Mouse (Mus musculus) kidney, embryonic 16.5 days (tissue): ENCODE measurements at regions not wholly inside any gene's neighbourhood (a gene's known extent, or its start where the extent isn't known, plus 50 kb on each side); places are given as distances from the start of the nearest gene placed in this dataset. TPM values are rescaled to one million over a fixed set of nuclear protein-coding genes. Genes with fewer than 3 reads are reported as not detected.

Experiments
- ATAC-seq: fragments of 200-750 bp; cut with Nextera tagmentation; 2 replicates; pipeline ENCODE4 v1.8.0; 2017; ENCODE audit warnings: moderate TSS enrichment; ENCODE audit not compliant: low FRiP score, low TSS enrichment
- H3K27ac ChIP-seq: fragments of 300-500 bp; sonication (generic); 2 replicates; pipeline ENCODE4 v1.5.1; 2014; ENCODE audit warnings: low read length
- H3K27me3 ChIP-seq: fragments of 300-500 bp; sonication (generic); 2 replicates; pipeline ENCODE4 v1.6.1; 2014; ENCODE audit warnings: low read length, control low read depth, mixed read lengths; ENCODE audit not compliant: insufficient read depth
- H3K36me3 ChIP-seq: fragments of 300-500 bp; sonication (generic); 2 replicates; pipeline ENCODE4 v1.6.1; 2014; ENCODE audit warnings: low read length, control low read depth, mixed read lengths; ENCODE audit not compliant: insufficient read depth
- H3K4me1 ChIP-seq: fragments of 300-500 bp; sonication (generic); 2 replicates; pipeline ENCODE4 v1.6.1; 2014; ENCODE audit warnings: low read length, control low read depth, mixed read lengths; ENCODE audit not compliant: insufficient read depth
- H3K4me2 ChIP-seq: fragments of 300-500 bp; sonication (generic); replicated peaks from 2 replicates; pipeline ENCODE4 v1.6.1; 2014; ENCODE audit warnings: low read depth, low read length
- H3K4me3 ChIP-seq: fragments of 300-500 bp; sonication (generic); 2 replicates; pipeline ENCODE4 v1.5.1; 2014; ENCODE audit warnings: mild to moderate bottlenecking, low read length
- H3K9ac ChIP-seq: fragments of 300-500 bp; sonication (generic); replicated peaks from 2 replicates; pipeline ENCODE4 v1.6.1; 2014; ENCODE audit warnings: low read length
- H3K9me3 ChIP-seq: fragments of 300-500 bp; sonication (generic); 2 replicates; pipeline ENCODE4 v1.6.1; 2016; ENCODE audit warnings: low read length, control low read depth
- WGBS: fragments of 180-500 bp; shearing (Covaris S2); extraction: QIAGEN DNeasy Blood & Tissue Kit; methylation state at CpG from one replicate; pipeline ENCODE4 v1.1.7; 2014; 5-methylcytosine and 5-hydroxymethylcytosine counted together
- microRNA-seq: library from miRNA; unstranded; fragments of <30 nt; microRNA quantifications from one replicate; pipeline ENCODE4, GENCODE M21; 2016

DNA sequence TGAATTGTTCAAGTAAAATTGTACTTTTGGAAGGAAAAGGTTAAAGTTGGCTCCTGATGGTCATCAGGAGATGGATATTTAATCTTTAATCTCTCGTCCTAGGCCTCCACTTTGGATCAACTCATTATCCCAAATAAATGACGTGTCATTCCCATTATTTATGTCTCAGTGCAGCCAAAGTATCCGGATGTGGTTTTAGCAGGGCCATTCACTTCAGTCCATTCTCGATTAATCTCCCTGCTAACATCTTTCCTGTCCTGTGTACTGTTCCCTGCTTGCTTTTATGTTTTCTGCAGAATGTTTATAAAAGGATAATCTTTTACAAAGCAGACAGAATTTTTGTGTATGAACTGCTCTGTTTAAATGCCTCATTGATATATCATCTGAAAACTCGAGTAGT, 60.4 kb upstream of the Prox1 start:
- H3K27ac ChIP-seq = no peak overlapping the region
- 0 out of 2 replicates have a peak, but pooled peaks cover 3% of the 10 kb centered on the region for H3K9me3 ChIP-seq
- no peaks in the 10 kb centered on the region for H3K27me3 ChIP-seq
- no peak overlapping the region for H3K9ac ChIP-seq
- no peaks in the 10 kb centered on the region for H3K36me3 ChIP-seq
- WGBS = 32% methylated on average over 5 of the region's 5 CpGs
- H3K4me3 ChIP-seq = no peak overlapping the region
- no peak for ATAC-seq
- H3K4me2 ChIP-seq = no peak overlapping the region
- H3K4me1 ChIP-seq = no peaks in the 10 kb centered on the region; the same call in 1 of the 2 replicates

DNA sequence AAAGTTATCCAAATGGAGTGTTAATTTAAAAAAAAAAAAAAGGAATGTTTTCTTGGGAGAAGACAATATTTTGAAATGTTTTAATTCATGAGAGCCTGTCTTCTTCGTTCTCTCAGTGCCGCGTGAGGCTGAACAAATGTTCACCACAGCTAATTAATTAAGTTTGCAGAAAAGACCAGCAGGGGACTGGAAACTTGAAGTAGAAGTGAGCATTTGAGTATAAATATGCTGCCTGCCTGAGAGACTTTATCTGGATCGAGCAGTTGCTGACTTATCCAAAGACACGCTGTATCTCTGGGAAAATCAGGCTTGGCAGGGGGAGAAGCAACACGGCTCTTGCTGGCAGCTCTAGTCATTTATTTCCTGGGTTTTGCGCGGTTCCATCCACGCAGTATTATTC, 49.9 kb upstream of the Prox1 start:
- H3K4me2 ChIP-seq = no peak overlapping the region
- no peaks in the 10 kb centered on the region for H3K4me1 ChIP-seq
- H3K27ac ChIP-seq = no peak overlapping the region
- peaks cover 7% of the 10 kb centered on the region; the same call in 1 of the 2 replicates for H3K9me3 ChIP-seq
- no peak for ATAC-seq
- no peaks in the 10 kb centered on the region for H3K27me3 ChIP-seq
- WGBS = 55% methylated on average over 9 of the region's 9 CpGs
- no peak overlapping the region for H3K4me3 ChIP-seq
- no peak overlapping the region for H3K9ac ChIP-seq
- H3K36me3 ChIP-seq = no peaks in the 10 kb centered on the region

Small RNA genes in the stretch of these regions (microRNA-seq; reads per million reads assigned to microRNA genes)
- gene Gm47294 = not detected
